Mouse (Mus musculus): ENCODE results near the gene Ppil1. TPM values are rescaled to one million over a fixed set of nuclear protein-coding genes. Genes with fewer than 3 reads are reported as not detected.
A peak's percentile ranks its signal among the peaks of the same experiment; 100 is the strongest.

Ppil1 gene
- polyA plus RNA-seq, 1 experiment from 2014 or later, result 186 TPM

GRCm38 (mm10) chr17:29246602-29247001 lies 17.4 kb downstream of the Ppil1 start:
- Histone ChIP-seq H3K27me3 (ENCODE audit: insufficient read depth, low read length) (no peaks in the 10 kb centered on the region), H3K9ac (replicated peaks; ENCODE audit: low read length) (no peak overlapping the region), H3K4me3 (ENCODE audit: low read length) (no peak overlapping the region), H3K27ac (ENCODE audit: low read length) (no peak overlapping the region), H3K4me2 (replicated peaks; ENCODE audit: low read depth, low read length) (no peak overlapping the region), H3K4me1 (ENCODE audit: insufficient read depth, low read length) (peaks cover 21% of the 10 kb centered on the region; the same call in 1 of the 2 replicates), H3K9me3 (ENCODE audit: low read length) (no peaks in the 10 kb centered on the region), H3K36me3 (ENCODE audit: insufficient read depth, low read length) (peaks cover 15% of the 10 kb centered on the region)
- ATAC-seq (ENCODE audit: low FRiP score, low TSS enrichment), result peak; percentile 25; the same call in 1 of the 2 replicates
- 16% methylated on average over 5 of the region's 5 CpGs for WGBS

GRCm38 (mm10) chr17:29245725-29246124 lies 18.3 kb downstream of the Ppil1 start:
- Histone ChIP-seq H3K36me3 (ENCODE audit: insufficient read depth, low read length) (peaks cover 9% of the 10 kb centered on the region), H3K27ac (ENCODE audit: low read length) (no peak overlapping the region), H3K4me3 (ENCODE audit: low read length) (no peak overlapping the region), H3K27me3 (ENCODE audit: insufficient read depth, low read length) (no peaks in the 10 kb centered on the region), H3K9ac (replicated peaks; ENCODE audit: low read length) (no peak overlapping the region), H3K4me2 (replicated peaks; ENCODE audit: low read depth, low read length) (no peak overlapping the region), H3K9me3 (ENCODE audit: low read length) (no peaks in the 10 kb centered on the region), H3K4me1 (ENCODE audit: insufficient read depth, low read length) (peaks cover 21% of the 10 kb centered on the region; the same call in 1 of the 2 replicates)
- 35% methylated on average over 7 of the region's 7 CpGs for WGBS
- ATAC-seq (ENCODE audit: low FRiP score, low TSS enrichment), result no peak

GRCm38 (mm10) chr17:29244912-29245311 lies 19.1 kb downstream of the Ppil1 start:
- peaks cover 21% of the 10 kb centered on the region; the same call in 1 of the 2 replicates for H3K4me1 ChIP-seq (ENCODE audit: insufficient read depth, low read length)
- H3K9me3 ChIP-seq (ENCODE audit: low read length), result no peaks in the 10 kb centered on the region
- H3K27me3 ChIP-seq (ENCODE audit: insufficient read depth, low read length), result no peaks in the 10 kb centered on the region
- no peak for ATAC-seq (ENCODE audit: low FRiP score, low TSS enrichment)
- no peak overlapping the region for H3K4me2 ChIP-seq (replicated peaks; ENCODE audit: low read depth, low read length)
- no peak overlapping the region for H3K4me3 ChIP-seq (ENCODE audit: low read length)
- no peak overlapping the region for H3K27ac ChIP-seq (ENCODE audit: low read length)
- 9% methylated on average over 11 of the region's 12 CpGs for WGBS
- H3K9ac ChIP-seq (replicated peaks; ENCODE audit: low read length), result no peak overlapping the region
- H3K36me3 ChIP-seq (ENCODE audit: insufficient read depth, low read length), result peaks cover 2% of the 10 kb centered on the region

- Histone ChIP-seq H3K4me1 (ENCODE audit: insufficient read depth, low read length) (peaks cover 16% of the 10 kb centered on the region), H3K27me3 (ENCODE audit: insufficient read depth, low read length) (peaks cover 21% of the 10 kb centered on the region), H3K4me3 (ENCODE audit: low read length) (peak overlapping the region; percentile 71), H3K4me2 (replicated peaks; ENCODE audit: low read depth, low read length) (peak overlapping the region; percentile 97), H3K36me3 (ENCODE audit: insufficient read depth, low read length) (no peaks in the 10 kb centered on the region), H3K27ac (ENCODE audit: low read length) (no peak overlapping the region), H3K9ac (replicated peaks; ENCODE audit: low read length) (peak overlapping the region; percentile 61), H3K9me3 (ENCODE audit: low read length) (no peaks in the 10 kb centered on the region)
- 3% methylated on average over 22 of the region's 23 CpGs for WGBS
- ATAC-seq (ENCODE audit: low FRiP score, low TSS enrichment), result peak; percentile 21; the same call in 1 of the 2 replicates
Measured at GRCm38 (mm10) chr17:29238421-29238945, 25.5 kb downstream of the Ppil1 start.

GRCm38 (mm10) chr17:29237772-29238420 lies 26.1 kb downstream of the Ppil1 start, which contains the start of gene Cpne5:
Gene Cpne5 (minus strand): TSS chr17:29238167.
- peaks cover 21% of the 10 kb centered on the region for H3K27me3 ChIP-seq (ENCODE audit: insufficient read depth, low read length)
- H3K9ac ChIP-seq (replicated peaks; ENCODE audit: low read length), result peak within 1 kb of the TSS; percentile 61
- H3K36me3 ChIP-seq (ENCODE audit: insufficient read depth, low read length), result no peaks in the 10 kb centered on the region
- H3K27ac ChIP-seq (ENCODE audit: low read length), result no peak within 1 kb of the TSS
- WGBS, result under 1% methylated on average over 63 of the region's 73 CpGs
- peaks cover 10% of the 10 kb centered on the region for H3K4me1 ChIP-seq (ENCODE audit: insufficient read depth, low read length)
- H3K4me3 ChIP-seq (ENCODE audit: low read length), result peak within 1 kb of the TSS; percentile 71
- ATAC-seq (ENCODE audit: low FRiP score, low TSS enrichment), result peak; percentile 44
- peak within 1 kb of the TSS; percentile 97 for H3K4me2 ChIP-seq (replicated peaks; ENCODE audit: low read depth, low read length)
- H3K9me3 ChIP-seq (ENCODE audit: low read length), result no peaks in the 10 kb centered on the region

- Histone ChIP-seq H3K36me3 (ENCODE audit: insufficient read depth, low read length) (no peaks in the 10 kb centered on the region), H3K4me2 (replicated peaks; ENCODE audit: low read depth, low read length) (peak overlapping the region; percentile 97), H3K9ac (replicated peaks; ENCODE audit: low read length) (peak overlapping the region; percentile 61), H3K4me3 (ENCODE audit: low read length) (peak overlapping the region; percentile 71), H3K4me1 (ENCODE audit: insufficient read depth, low read length) (peaks cover 10% of the 10 kb centered on the region), H3K9me3 (ENCODE audit: low read length) (no peaks in the 10 kb centered on the region), H3K27ac (ENCODE audit: low read length) (no peak overlapping the region), H3K27me3 (ENCODE audit: insufficient read depth, low read length) (peaks cover 21% of the 10 kb centered on the region)
- no peak for ATAC-seq (ENCODE audit: low FRiP score, low TSS enrichment)
- WGBS, result under 1% methylated on average over 32 of the region's 32 CpGs
Measured at GRCm38 (mm10) chr17:29237267-29237771, 26.7 kb downstream of the Ppil1 start.

- no peak overlapping the region for H3K4me2 ChIP-seq (replicated peaks; ENCODE audit: low read depth, low read length)
- no peak overlapping the region for H3K4me3 ChIP-seq (ENCODE audit: low read length)
- no peak overlapping the region for H3K27ac ChIP-seq (ENCODE audit: low read length)
- H3K4me1 ChIP-seq (ENCODE audit: insufficient read depth, low read length), result peaks cover 10% of the 10 kb centered on the region
- 49% methylated on average over 7 of the region's 7 CpGs for WGBS
- H3K27me3 ChIP-seq (ENCODE audit: insufficient read depth, low read length), result peaks cover 21% of the 10 kb centered on the region
- no peaks in the 10 kb centered on the region for H3K36me3 ChIP-seq (ENCODE audit: insufficient read depth, low read length)
- no peak for ATAC-seq (ENCODE audit: low FRiP score, low TSS enrichment)
- H3K9me3 ChIP-seq (ENCODE audit: low read length), result no peaks in the 10 kb centered on the region
- H3K9ac ChIP-seq (replicated peaks; ENCODE audit: low read length), result no peak overlapping the region
Measured at GRCm38 (mm10) chr17:29236111-29236510, 27.9 kb downstream of the Ppil1 start.

GRCm38 (mm10) chr17:29231109-29231508 lies 32.9 kb downstream of the Ppil1 start:
- no peak overlapping the region for H3K9ac ChIP-seq (replicated peaks; ENCODE audit: low read length)
- H3K9me3 ChIP-seq (ENCODE audit: low read length), result no peaks in the 10 kb centered on the region
- no peak overlapping the region for H3K27ac ChIP-seq (ENCODE audit: low read length)
- no peak overlapping the region for H3K4me3 ChIP-seq (ENCODE audit: low read length)
- 62% methylated on average over 10 of the region's 10 CpGs for WGBS
- no peaks in the 10 kb centered on the region for H3K4me1 ChIP-seq (ENCODE audit: insufficient read depth, low read length)
- no peak for ATAC-seq (ENCODE audit: low FRiP score, low TSS enrichment)
- H3K4me2 ChIP-seq (replicated peaks; ENCODE audit: low read depth, low read length), result no peak overlapping the region
- peaks cover 11% of the 10 kb centered on the region; the same call in 1 of the 2 replicates for H3K27me3 ChIP-seq (ENCODE audit: insufficient read depth, low read length)
- no peaks in the 10 kb centered on the region for H3K36me3 ChIP-seq (ENCODE audit: insufficient read depth, low read length)

GRCm38 (mm10) chr17:29220631-29221030 lies 43.4 kb downstream of the Ppil1 start:
- WGBS, result 59% methylated on average over 14 of the region's 14 CpGs
- no peak for ATAC-seq (ENCODE audit: low FRiP score, low TSS enrichment)
- H3K27ac ChIP-seq (ENCODE audit: low read length), result no peak overlapping the region
- 0 out of 2 replicates have a peak, but pooled peaks cover 5% of the 10 kb centered on the region for H3K4me1 ChIP-seq (ENCODE audit: insufficient read depth, low read length)
- no peak overlapping the region for H3K9ac ChIP-seq (replicated peaks; ENCODE audit: low read length)
- H3K27me3 ChIP-seq (ENCODE audit: insufficient read depth, low read length), result no peaks in the 10 kb centered on the region
- H3K9me3 ChIP-seq (ENCODE audit: low read length), result no peaks in the 10 kb centered on the region
- H3K36me3 ChIP-seq (ENCODE audit: insufficient read depth, low read length), result no peaks in the 10 kb centered on the region
- H3K4me3 ChIP-seq (ENCODE audit: low read length), result no peak overlapping the region
- no peak overlapping the region for H3K4me2 ChIP-seq (replicated peaks; ENCODE audit: low read depth, low read length)

GRCm38 (mm10) chr17:29218017-29218416 lies 46.0 kb downstream of the Ppil1 start:
- H3K4me3 ChIP-seq (ENCODE audit: low read length), result no peak overlapping the region
- H3K9me3 ChIP-seq (ENCODE audit: low read length), result no peaks in the 10 kb centered on the region
- ATAC-seq (ENCODE audit: low FRiP score, low TSS enrichment), result no peak
- no peak overlapping the region for H3K27ac ChIP-seq (ENCODE audit: low read length)
- H3K36me3 ChIP-seq (ENCODE audit: insufficient read depth, low read length), result no peaks in the 10 kb centered on the region
- WGBS, result 60% methylated on average over 5 of the region's 5 CpGs
- no peak overlapping the region for H3K4me2 ChIP-seq (replicated peaks; ENCODE audit: low read depth, low read length)
- H3K9ac ChIP-seq (replicated peaks; ENCODE audit: low read length), result no peak overlapping the region
- no peaks in the 10 kb centered on the region for H3K27me3 ChIP-seq (ENCODE audit: insufficient read depth, low read length)
- H3K4me1 ChIP-seq (ENCODE audit: insufficient read depth, low read length), result peaks cover 12% of the 10 kb centered on the region; the same call in 1 of the 2 replicates

Data from kidney, embryonic 16.5 days (tissue).